Mouse (Mus musculus): ENCODE results near the gene Ddx58.

DNA sequence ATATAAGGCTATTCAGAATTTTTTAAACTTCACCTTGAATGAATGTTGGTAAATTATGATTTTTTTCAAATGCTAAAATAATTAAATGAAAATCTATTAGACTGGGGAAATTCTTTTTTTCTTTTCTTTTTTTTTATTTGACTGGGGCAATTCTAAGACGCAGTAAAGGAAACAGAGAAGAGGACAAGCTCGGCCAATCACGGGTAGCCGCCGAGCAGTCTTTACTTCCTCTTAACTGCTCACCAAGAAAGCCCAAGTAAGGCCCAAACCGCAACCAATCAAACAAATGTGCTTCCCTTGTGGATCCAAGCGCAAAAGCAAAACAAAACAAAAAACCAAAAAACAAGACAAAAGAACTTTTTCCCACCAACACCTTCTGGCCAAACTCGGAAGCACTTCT, 4.4 kb upstream of the Ddx58 start:
- TF ChIP-seq CTCF (IDR thresholded peaks at IDR 0.05; ENCODE audit: low read depth) (no peak), EP300 (IDR thresholded peaks at IDR 0.05; ENCODE audit: low read depth) (no peak)
